Mouse (Mus musculus) left cerebral cortex, postnatal 36 days (tissue): ENCODE measurements around the gene Stx8. TPM values are rescaled to one million over a fixed set of nuclear protein-coding genes. Genes with fewer than 3 reads are reported as not detected.

Experiments used
- DNase-seq, 2 experiments: peaks; one replicate each; pipeline ENCODE4 v3.0.0; 2021 to 2022; ENCODE audit warnings: low spot score in 2 of 2, mixed read lengths in 1 of 2
- intact Hi-C: fragments of 180-260 bp; cut with DNase I; formaldehyde crosslinking; loops from one replicate; pipeline ENCODE4 v1.15.1; 2025
- total RNA-seq, 2 experiments: library from RNA; stranded (reverse); gene quantifications; 2 replicates each; pipeline ENCODE4 v1.2.3; 2021

The Stx8 gene
- total RNA-seq, 2 experiments from 2014 or later, result 36.7 to 42.5 TPM

DNA sequence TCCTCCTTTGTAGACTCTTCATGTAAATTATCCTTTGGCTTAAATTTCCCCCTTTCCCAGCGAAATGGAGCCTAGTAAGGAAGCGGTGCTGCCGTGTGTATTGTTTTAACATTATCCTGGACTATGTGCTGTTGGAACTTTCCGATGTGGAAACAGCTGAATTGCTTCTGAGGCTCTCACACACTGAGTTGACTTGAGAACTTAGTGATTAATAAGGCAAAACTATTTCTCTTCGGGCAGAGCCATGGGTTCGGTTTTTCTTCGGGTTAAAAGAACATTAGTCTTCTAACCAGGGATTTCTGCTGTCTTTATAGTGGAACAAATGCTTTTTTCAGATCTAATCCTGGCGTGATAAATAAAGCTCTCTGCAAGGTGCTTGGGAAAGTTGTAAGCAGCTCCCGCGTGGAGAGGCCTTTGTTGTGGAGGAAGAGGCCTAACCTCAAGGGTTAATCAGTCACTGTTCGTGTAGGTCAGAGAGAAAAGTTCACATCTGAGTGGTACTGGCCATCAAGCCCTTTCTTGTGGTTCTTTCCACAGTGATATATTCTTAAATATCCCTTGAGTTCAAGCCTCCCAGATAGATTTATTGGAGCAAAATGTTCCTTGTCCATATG is 106.7 kb downstream of the Stx8 start:
- DNase-seq, result no peak
- intact Hi-C loops, result no loop called here

DNA sequence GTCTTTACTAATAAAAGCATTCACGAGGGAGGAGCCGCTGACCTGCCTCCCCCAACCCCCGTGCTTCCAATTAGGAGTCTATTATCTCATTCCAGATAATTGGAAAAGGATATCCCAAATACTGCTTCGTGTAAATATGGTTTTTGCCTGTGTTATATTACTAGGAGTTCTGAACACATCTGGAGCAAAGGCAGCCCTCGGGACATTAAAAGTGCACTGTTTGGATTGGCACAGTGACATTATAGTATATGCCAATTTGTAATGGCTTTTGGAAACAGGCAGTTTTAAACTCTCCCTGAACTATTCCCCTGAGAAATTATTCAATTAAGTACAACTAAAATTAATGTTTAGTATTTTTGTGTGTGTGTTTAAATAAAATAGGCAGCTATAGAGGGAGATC is 108.7 kb downstream of the Stx8 start:
- DNase-seq, result no peak
- intact Hi-C loops, result no loop called here

DNA sequence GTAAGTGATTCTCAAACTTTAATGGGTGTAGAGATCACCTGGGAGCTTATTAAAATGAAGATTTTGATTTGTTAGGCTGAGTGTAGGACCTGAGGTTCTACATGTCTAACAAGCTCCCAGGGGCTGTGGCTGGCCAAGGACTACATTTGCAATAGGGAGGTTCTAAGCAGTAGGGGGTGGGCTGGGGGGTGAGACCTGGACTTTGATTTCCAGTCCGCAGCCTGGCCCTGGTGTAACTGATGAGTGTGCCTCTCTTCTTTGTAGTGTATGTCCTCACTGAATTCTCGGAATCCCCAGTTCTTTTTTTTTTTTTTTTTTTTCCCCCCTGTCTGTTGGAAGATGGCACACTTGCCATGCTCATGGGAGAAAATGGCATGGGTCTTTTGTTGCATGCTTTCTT is 109.3 kb downstream of the Stx8 start:
- intact Hi-C loops, result no loop called here
- DNase-seq, result no peak

DNA sequence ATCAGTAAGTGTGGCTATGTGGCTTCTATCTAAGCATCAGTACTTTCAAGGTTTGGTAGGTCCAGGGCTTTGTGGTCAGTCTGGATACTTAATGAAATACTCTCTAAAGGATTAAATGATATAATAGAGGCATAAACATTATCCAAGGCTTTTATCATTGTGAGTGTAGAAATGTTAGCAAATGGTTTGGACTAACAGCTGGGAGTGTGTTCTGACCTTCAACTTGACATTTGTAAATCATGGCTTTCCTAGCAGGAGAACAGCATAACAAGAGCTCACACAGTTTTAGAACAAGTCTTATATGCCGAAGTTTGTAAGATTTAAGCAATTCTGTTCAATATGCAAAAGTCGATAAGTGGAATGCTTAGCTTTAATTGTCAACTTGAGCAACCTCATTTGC is 113.8 kb downstream of the Stx8 start:
- intact Hi-C loops, result no loop called here
- no peak for DNase-seq

DNA sequence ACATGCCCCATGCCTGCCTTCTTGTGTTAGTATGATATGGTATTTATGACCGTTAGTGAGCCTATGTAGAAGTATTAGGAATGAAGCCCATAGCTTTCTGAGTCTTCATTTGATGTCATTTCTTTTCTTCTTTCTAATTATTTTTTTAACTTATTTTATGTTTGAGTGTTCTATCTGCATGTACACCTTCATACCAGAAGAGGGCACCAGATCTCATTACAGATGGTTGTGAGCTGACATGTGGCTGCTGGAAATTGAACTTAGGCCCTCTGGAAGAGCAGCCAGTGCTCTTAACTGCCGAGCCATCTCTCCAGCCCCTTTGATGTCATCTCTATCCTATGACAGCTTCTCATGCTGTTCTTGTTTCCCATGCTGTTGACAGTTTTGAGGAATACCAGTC is 115.0 kb downstream of the Stx8 start:
- no peak for DNase-seq
- intact Hi-C loops, result no loop called here

DNA sequence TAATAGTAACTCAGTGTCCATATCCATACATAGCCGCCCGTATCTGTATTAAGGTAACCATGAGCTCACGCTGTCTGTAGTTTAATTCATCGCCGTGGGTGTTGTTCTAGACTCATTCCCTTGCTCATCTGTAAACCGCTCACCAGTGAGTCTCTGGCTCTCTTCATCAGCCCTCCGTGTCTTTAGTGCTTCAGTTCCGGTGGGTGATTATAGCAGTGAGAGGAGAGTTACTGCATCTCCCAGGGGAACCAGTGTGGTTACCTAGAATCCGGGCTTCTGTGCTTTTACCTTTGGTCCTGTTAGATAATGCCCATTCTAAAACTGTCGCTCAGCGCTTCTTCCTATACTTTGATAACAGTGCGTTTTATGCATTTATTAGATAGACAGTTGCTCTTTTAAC is 116.8 kb downstream of the Stx8 start:
- no peak for DNase-seq
- intact Hi-C loops, result no loop called here

DNA sequence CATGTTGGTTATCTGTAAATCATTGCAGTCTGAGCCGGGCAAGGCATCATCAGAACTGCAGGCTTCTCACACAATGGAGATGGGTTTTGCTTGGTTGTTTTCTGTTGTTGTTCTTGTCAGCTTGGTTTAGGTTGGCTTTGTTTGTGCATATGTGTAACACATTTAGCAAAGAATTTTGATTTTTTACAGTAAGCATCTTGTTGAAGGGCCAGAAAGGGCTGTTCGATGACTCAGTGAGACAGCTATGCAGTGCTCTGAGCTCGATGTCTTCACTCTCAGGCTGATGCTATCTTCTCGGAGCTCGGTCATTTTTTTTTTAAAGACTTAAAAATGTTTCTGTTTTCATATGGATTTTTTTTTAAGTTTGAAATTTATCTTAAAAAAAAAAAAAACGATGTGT is 117.6 kb downstream of the Stx8 start:
- intact Hi-C loops, result no loop called here

DNA sequence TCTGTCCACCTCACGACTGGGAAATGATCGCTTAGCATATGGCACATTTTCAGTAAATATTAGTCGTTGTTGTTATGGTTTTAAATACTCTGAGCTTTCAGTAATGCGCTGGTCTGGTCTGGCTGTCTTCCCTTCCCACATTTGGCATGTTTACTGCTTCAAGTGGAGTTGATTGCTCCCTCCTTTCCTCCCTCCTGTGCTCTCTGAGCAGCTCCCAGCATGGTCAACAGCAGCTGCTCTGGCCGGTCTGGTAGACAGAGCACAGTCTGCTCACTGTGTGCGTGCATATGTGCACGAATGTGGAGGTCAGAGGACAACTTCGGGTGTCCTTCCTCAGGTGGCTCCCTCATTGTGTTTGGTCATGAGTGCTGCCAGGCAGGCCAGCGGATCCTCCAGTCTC is 120.2 kb downstream of the Stx8 start:
- no peak for DNase-seq
- intact Hi-C loops, result no loop called here

More for the DNA sequence above, 117.6 kb downstream of the Stx8 start:
- DNase-seq, result no peak

DNA sequence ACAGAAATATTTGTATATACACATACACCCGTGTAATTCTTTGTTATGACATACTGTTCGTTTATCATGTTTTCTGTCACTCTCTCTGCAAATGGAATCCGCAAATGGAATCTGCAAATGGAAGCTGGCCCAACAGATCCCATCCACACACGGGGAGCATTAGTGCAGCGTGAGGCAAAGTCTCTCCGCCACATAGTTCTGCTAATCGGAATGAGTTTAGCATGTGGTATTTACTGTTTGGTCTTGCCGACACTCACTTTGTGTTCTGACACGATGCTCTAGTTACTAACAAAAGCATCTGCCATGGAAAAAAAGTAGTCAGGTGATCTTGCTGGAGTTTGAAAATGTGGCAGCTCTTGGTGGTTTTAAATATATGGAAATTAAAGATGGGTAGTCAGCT is 123.4 kb downstream of the Stx8 start:
- no peak for DNase-seq
- intact Hi-C loops, result no loop called here

DNA sequence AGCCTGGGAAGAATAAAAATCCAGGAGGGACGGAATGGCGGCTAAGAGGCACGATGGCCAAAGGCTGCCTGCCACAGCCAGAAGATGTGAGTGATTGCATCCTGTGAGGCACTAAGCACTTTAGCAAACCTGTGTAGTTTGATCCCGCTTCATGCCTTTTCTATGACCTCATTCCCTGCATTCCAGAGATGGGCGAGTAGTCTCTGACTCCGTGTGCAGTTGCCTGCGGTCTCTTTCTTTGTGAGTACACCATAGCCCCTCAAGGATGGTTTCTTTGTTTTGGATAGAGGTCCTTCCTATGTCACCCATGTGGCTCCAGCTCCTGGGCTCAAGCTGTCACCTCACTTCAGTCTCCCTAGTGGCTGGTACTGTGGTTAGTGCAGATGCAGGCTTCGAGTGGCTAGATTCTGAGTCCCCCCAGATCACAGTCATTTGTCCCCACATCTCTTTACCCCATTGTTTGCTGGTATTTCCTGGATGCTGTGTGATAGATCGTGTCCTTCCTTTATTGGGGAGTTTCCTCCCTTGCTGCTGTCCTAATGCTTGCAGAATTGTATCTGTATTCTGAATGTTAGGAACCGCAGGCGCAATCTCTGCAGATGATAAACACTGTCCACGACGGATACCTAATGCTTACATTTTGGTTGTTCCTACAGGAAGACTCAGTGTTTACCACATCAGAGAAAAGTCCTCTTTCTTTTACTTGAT is 124.0 kb downstream of the Stx8 start:
- intact Hi-C loops, result no loop called here
- no peak for DNase-seq

DNA sequence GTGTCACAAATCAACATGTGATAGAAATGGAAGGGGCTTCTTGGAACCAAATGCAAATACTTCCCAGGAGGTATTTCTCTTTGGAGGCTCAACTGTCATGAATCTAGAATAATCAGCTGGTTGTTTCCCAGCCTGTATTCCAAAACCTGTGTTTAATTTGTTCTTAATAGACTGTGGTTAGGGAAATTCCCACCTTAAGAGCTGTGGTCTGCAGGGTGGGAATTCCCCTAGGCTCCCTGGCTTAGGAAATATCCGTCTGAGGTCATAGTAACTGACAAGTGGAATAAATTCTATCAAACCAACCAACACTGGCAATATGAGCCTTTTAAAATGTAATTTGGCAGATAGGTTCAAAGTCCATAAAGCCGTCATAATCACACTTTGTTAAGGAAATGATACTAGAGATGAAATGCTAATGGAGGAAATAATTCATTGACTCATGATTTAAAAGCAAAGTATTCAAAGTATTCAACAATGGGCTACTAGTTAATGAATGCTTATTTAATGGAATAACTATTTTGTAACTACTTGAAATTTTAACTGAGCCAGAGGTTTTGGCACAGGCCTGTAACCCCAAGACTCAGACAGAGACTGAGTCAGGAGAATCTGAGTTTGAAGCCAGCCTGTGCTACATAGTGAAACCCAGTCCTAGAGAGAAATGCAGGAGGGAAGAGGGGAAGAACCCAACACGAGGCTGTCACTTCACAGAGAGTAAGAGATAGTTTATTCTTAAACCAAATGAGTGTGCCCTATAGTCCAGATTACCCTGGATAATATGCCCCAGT is 126.2 kb downstream of the Stx8 start:
- no peak for DNase-seq
- intact Hi-C loops, result no loop called here

DNA sequence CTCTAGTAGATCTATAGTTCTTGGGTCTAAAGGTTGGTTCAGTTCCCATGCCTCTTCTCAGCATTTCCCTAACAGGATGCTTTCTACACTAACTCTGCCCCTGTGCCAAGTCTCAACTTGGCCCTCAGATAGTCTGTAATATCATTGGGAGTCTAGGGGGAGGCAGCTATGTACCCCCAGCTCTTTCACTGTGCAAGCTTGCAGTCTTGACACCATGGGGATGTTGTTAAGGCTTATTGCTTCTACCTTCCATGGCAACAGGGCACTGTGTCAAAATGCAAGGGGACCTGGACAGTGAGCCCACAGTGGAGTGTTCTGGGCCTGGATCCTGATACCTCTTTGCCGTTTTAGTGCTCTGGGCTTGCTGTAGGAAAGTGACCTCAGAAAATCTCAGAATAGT is 135.6 kb downstream of the Stx8 start:
- intact Hi-C loops, result no loop called here
- no peak for DNase-seq

DNA sequence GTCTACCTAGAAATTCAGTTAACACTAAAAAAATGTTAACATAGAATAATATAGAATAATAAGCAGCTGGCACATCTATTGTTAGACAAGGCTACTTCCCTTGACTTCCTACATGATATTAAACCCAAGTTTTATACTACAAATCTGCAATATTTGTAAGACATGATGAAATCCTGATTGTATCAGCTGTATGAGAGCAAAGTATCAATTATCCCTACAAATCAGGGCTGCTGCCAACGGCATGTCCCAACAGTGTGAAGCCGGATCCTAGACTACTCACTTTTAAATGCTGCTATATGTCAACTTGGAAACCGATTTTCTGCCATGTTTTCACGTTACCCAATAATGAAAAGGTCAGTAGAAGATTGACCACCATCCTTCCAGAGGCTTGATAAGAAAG is 137.5 kb downstream of the Stx8 start:
- DNase-seq, result no peak
- intact Hi-C loops, result no loop called here

DNA sequence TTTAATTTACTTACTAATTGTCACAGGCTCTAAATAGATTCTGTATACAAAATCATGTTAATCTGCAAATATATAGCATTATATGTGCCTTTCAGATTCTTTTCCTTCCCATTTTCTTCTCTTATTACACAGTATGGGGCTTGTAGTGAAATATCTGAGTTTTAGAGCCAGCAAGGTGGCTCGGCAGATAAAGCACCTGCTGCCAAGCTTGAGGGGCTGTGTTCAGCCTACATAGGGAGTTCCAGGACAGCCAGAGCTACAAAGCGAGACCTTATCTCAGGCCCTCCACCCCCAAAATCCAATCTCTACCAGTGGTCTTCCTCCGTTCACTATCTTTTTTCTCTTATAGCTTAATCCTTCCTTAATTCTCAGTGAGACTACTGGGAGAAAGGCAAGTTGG is 140.1 kb downstream of the Stx8 start:
- intact Hi-C loops, result no loop called here
- no peak for DNase-seq

DNA sequence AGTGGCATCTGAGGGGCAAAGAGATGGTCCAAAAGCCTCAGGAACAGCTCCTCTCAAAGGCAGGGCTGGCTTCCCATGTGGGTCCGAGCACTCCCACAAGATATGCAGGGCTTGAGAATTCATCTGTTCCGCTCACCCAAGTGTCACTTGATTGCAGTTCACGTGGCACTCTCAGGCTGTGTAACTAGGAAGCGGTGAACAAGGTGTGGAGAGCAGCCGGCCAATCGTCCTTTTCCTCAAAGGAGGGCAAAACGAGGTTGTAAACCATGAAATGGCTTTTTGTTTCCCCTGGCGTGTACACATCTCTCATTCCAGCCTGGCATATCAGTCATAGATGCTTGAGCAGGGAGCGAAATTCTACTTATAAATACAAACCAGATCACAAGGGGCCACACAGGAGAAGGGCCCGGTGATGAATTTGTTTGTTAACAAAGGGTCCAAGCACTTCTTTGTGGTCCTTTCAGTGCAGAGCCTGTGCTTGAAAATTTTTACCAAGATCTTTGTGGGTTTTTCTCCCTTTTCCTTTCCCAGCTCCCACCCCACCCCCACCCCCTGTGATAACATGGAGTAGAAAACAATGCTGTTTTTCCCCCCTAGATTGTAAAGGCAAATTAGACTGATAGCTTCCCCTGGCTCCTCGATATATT is 147.6 kb downstream of the Stx8 start:
- no peak for DNase-seq
- intact Hi-C loops, result no loop called here

DNA sequence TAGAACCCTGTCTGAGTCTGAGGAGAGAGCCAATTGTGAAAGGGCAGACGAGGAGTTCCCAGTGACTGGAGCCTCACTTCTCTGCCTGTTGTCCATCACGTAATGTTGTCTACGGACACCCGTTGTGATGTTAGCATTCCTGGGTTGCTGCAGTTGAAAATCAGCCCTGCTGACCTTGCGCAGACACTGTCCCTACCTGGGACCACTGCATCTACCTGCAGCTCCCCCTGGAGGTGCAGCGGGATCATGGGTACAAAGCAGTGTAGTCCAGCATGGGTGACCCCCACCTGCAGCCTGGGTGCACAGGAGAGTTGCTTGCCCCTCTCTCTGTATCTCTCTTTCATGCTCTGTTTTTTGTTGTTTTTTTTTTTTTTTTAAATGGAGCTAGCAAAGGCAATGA is 148.2 kb downstream of the Stx8 start:
- intact Hi-C loops, result no loop called here
- DNase-seq, result no peak

DNA sequence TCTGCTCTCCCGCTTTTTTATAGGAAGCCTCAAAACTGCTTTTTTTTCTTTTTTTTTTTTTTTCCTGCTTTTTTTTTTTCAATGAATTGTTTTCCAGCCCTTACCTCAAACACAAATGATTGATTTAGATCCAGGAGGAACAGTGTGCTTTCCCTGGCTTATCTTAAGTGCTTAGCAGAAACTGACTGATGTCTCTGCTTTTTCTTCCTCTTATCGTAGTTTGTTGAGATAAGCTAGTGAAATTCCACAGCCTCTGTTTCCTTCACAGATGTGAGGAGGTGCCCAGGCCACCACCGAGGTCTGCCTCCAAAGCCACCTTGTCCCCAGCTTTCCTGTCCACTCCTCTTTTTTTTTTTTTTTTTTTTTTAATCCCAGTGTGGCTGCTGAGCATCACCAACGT is 150.2 kb downstream of the Stx8 start:
- no peak for DNase-seq
- intact Hi-C loops, result no loop called here

DNA sequence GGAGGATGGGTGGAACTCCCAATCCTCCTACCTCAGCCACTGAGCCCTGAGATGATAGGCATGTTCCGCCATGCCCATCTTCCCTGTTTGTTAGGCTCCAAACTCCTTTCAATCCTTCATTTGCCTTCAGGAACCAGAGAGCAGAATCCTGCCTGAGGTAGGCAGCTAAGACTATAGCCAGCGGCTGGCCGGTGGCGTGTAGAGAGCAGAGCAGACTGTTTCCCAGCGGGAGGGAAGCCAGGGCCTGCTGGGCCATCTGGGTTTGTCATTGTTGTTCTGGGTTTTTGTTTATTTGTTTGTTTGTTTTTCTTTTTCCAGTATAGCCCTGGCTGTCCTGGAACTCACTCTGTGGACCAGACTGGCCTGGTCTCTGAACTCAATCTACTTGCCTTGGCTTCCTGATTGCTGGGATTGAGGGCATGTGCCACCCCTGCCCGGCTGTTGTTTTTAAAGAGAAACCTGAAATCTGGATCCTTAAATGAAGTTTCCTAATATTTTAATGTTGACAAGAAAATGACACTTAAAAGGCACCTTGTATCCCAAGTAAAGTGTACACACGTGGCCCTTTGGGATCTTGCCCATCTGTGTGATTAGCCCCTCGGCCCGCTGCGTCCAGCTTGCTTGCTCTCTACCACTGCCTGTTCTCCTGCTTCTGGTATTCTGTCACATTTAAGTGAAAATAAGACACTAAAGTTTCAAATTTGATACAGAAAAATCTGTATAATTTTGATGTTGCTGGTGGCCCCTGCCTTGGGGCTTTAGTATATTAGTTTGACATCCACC is 152.1 kb downstream of the Stx8 start:
- intact Hi-C loops, result no loop called here
- no peak for DNase-seq

DNA sequence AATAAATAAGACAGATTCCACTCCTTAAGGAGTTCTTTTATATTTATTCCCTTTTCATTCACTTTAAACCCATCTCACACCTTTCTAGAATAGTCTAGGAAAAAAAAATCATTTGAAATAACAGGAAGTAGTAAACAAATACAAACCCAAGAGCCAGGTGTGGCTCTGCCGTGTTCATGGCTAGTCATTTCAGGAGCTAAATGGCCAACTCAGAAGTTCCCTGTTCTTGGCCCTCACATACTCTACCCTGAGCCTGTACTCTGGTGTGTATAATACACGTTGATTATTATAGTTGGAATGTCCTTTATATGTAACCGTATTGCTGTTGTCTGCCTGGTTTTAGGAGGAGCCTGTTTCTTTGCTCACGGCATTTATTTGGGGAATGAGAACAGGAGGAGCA is 152.7 kb downstream of the Stx8 start:
- DNase-seq, result no peak
- intact Hi-C loops, result no loop called here

DNA sequence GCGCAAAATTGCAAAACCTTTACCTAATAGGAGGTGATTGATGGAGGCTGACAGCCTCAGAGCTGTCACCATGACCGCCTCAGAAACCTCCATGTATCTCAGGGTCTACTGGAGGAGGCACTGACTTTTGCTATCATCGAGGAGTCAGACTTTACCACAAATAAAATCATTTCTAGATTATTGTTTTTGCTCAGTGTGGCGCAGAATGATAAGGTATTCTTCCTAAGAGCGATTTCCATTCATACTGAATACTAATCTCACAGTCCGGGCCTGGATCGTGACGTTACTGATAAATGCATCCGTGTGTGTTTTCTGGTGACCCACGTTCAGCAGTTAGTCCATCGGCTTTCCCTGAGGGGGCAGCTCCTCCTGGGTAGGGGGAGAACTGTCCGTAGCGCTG is 153.1 kb downstream of the Stx8 start:
- DNase-seq, result no peak
- intact Hi-C loops, result no loop called here
